Comparison of ENCODE assay signal across 30 mouse cellular contexts in the genomic region with DNA sequence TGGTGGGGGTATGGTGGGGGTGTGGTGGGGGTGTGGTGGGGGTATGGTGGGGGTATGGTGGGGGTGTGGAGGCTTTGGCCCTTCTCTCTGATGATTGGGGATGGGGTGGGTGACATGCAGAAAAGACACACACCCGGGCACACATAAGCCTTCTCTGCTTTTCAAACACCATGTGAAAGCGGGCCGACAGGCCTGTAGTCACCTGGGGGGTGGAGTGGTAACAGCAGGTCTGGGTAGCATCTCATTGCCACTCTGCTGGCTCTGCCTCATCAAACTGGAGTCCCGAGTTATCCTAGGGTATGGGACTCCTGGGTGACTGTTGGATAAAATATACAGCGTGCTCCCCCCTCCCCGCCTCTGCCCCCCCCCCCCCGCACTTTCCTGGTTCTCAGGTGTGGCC. TPM values are rescaled to one million over a fixed set of nuclear protein-coding genes. Genes with fewer than 3 reads are reported as not detected.
"Had no signal": no experiment of that assay in that cellular context is flagged by ENCODE, and none has a peak within 500 bp of the region (broad histone marks: within the 10 kb centered on the region; RNA-seq: fewer than 3 reads in every experiment).

No protein-coding gene starts in this region.

- DNase-seq: cerebellum, adult 8-10 months; cerebellum, postnatal 14 days; embryo, embryonic 11 days; forebrain, postnatal 0 days; gastrocnemius, adult 2 months; gastrocnemius, postnatal 10 days; gastrocnemius, postnatal 14 days; gastrocnemius, postnatal 25 days; gastrocnemius, postnatal 36 days; heart, adult 11 months; heart, adult 18-20 months; heart, adult 2 months had no signal

- H3K27ac ChIP-seq: embryonic facial prominence, embryonic 10.5 days; embryonic facial prominence, embryonic 12.5 days; embryonic facial prominence, embryonic 13.5 days; embryonic facial prominence, embryonic 15.5 days; forebrain, embryonic 10.5 days; forebrain, embryonic 12.5 days; forebrain, embryonic 13.5 days; forebrain, embryonic 15.5 days; gastrocnemius, adult 2 months; heart, adult 2 months had no signal

- H3K36me3 ChIP-seq: embryonic facial prominence, embryonic 10.5 days; embryonic facial prominence, embryonic 12.5 days; embryonic facial prominence, embryonic 13.5 days; embryonic facial prominence, embryonic 15.5 days; forebrain, embryonic 10.5 days; forebrain, embryonic 12.5 days; forebrain, embryonic 15.5 days had no signal

- H3K4me2 ChIP-seq: embryonic facial prominence, embryonic 12.5 days; embryonic facial prominence, embryonic 13.5 days; embryonic facial prominence, embryonic 15.5 days; forebrain, embryonic 12.5 days; forebrain, embryonic 13.5 days; forebrain, embryonic 15.5 days had no signal

- H3K27me3 ChIP-seq: forebrain, embryonic 15.5 days had no signal

- ATAC-seq: forebrain, embryonic 13.5 days; forebrain, embryonic 14.5 days; forebrain, embryonic 15.5 days; forebrain, embryonic 16.5 days; forebrain, postnatal 0 days had no signal

- H3K4me3 ChIP-seq: embryonic facial prominence, embryonic 10.5 days; embryonic facial prominence, embryonic 12.5 days; embryonic facial prominence, embryonic 13.5 days; embryonic facial prominence, embryonic 15.5 days; erythroblast, embryonic 14.5 days; forebrain, embryonic 10.5 days; forebrain, embryonic 12.5 days; forebrain, embryonic 13.5 days; forebrain, embryonic 15.5 days; gastrocnemius, adult 2 months; heart, adult 2 months had no signal

- H3K9ac ChIP-seq: embryonic facial prominence, embryonic 12.5 days; embryonic facial prominence, embryonic 13.5 days; embryonic facial prominence, embryonic 15.5 days; forebrain, embryonic 12.5 days; forebrain, embryonic 15.5 days; forebrain, postnatal 0 days had no signal

- H3K9me3 ChIP-seq: embryonic facial prominence, embryonic 10.5 days; embryonic facial prominence, embryonic 12.5 days; embryonic facial prominence, embryonic 13.5 days; embryonic facial prominence, embryonic 15.5 days; forebrain, embryonic 10.5 days; forebrain, embryonic 12.5 days; forebrain, embryonic 13.5 days; forebrain, embryonic 15.5 days had no signal

RNA-seq across cellular contexts. Expression of gene Slc22a12, which starts 48.8 kb away (rescaled TPM):
- total RNA-seq: common myeloid progenitor, adult 5-6 weeks; forebrain, postnatal 0 days; gastrocnemius, adult 2 months; gastrocnemius, adult 8-10 months; gastrocnemius, postnatal 10 days; gastrocnemius, postnatal 14 days; gastrocnemius, postnatal 25 days; gastrocnemius, postnatal 36 days; gastrocnemius, postnatal 4 days; granulocyte monocyte progenitor cell, adult 5-6 weeks; heart, adult 2 months had no signal
- polyA plus RNA-seq: embryonic facial prominence, embryonic 10.5 days; embryonic facial prominence, embryonic 11.5 days; embryonic facial prominence, embryonic 12.5 days; embryonic facial prominence, embryonic 13.5 days; embryonic facial prominence, embryonic 14.5 days; embryonic facial prominence, embryonic 15.5 days; erythroblast, embryonic 14.5 days; forebrain, embryonic 10.5 days; forebrain, embryonic 11.5 days; forebrain, embryonic 12.5 days; forebrain, embryonic 13.5 days; forebrain, embryonic 14.5 days; forebrain, embryonic 15.5 days; forebrain, embryonic 16.5 days; heart, adult 2 months had no signal
